Mouse (Mus musculus) E14TG2a.4 (cell line): ENCODE measurements around the gene Epb41l3.

Experiments
- H3K27me3 ChIP-seq: 2 replicates; pipeline ENCODE4 v1.6.1; 2014; ENCODE audit warnings: low read length, control low read depth; ENCODE audit not compliant: insufficient read depth
- H3K36me3 ChIP-seq: 2 replicates; pipeline ENCODE4 v1.6.1; 2014; ENCODE audit warnings: low read length, control low read depth; ENCODE audit not compliant: insufficient read depth
- H3K4me1 ChIP-seq: replicated peaks from 2 replicates; pipeline ENCODE4 v1.6.1; 2014; ENCODE audit warnings: low read depth, low read length, control low read depth
- H3K4me3 ChIP-seq: replicated peaks from 2 replicates; pipeline ENCODE4 v1.5.1; 2014; ENCODE audit warnings: mild to moderate bottlenecking, low read length
- H3K9me3 ChIP-seq: 2 replicates; pipeline ENCODE4 v1.6.1; 2014; ENCODE audit warnings: low read length, control low read depth
- CTCF ChIP-seq: conservative IDR thresholded peaks from 2 replicates; pipeline ENCODE4 v1.5.1; 2014; ENCODE audit warnings: low read length
- NANOG ChIP-seq: IDR thresholded peaks from 2 replicates; pipeline ENCODE4 v1.6.1; 2014; ENCODE audit warnings: borderline replicate concordance, low read length, mixed read lengths
- POU5F1 ChIP-seq: IDR thresholded peaks from 2 replicates; pipeline ENCODE4 v1.6.1; 2014; ENCODE audit warnings: low read length, borderline replicate concordance

The Epb41l3 gene

GRCm38 (mm10) chr17:69229451-69229850 is 154.0 kb downstream of the Epb41l3 start:
- Histone ChIP-seq H3K36me3 (no peaks in the 10 kb centered on the region), H3K27me3 (no peaks in the 10 kb centered on the region), H3K4me3 (no peak overlapping the region), H3K4me1 (peaks cover 12% of the 10 kb centered on the region), H3K9me3 (no peaks in the 10 kb centered on the region)
- no peak for TF ChIP-seq CTCF
- no peak for TF ChIP-seq POU5F1
- TF ChIP-seq NANOG = no peak

- Histone ChIP-seq H3K4me1 (peaks cover 12% of the 10 kb centered on the region), H3K4me3 (no peak overlapping the region), H3K9me3 (no peaks in the 10 kb centered on the region), H3K36me3 (no peaks in the 10 kb centered on the region), H3K27me3 (no peaks in the 10 kb centered on the region)
- no peak for TF ChIP-seq NANOG
These were observed 154.7 kb downstream of the Epb41l3 start for GRCm38 (mm10) chr17:69230131-69230621.

- H3K27me3 ChIP-seq = no peaks in the 10 kb centered on the region
- no peaks in the 10 kb centered on the region for H3K36me3 ChIP-seq
- TF ChIP-seq CTCF (no peak), POU5F1 (no peak), NANOG (no peak)
- no peak overlapping the region for H3K4me3 ChIP-seq
- peaks cover 1% of the 10 kb centered on the region; the same call in 1 of the 2 replicates for H3K4me1 ChIP-seq
- H3K9me3 ChIP-seq = no peaks in the 10 kb centered on the region
These were observed 155.9 kb downstream of the Epb41l3 start for GRCm38 (mm10) chr17:69231360-69231759.

GRCm38 (mm10) chr17:69237172-69237571 is 161.7 kb downstream of the Epb41l3 start:
- no peak overlapping the region for H3K4me3 ChIP-seq
- H3K4me1 ChIP-seq = no peaks in the 10 kb centered on the region
- H3K36me3 ChIP-seq = no peaks in the 10 kb centered on the region
- TF ChIP-seq CTCF (no peak), NANOG (no peak), POU5F1 (no peak)
- H3K27me3 ChIP-seq = no peaks in the 10 kb centered on the region
- H3K9me3 ChIP-seq = no peaks in the 10 kb centered on the region

- TF ChIP-seq POU5F1 = no peak
- TF ChIP-seq NANOG = no peak
- TF ChIP-seq CTCF = no peak
- no peaks in the 10 kb centered on the region for H3K9me3 ChIP-seq
- no peaks in the 10 kb centered on the region for H3K4me1 ChIP-seq
- H3K36me3 ChIP-seq = no peaks in the 10 kb centered on the region
- no peak overlapping the region for H3K4me3 ChIP-seq
- no peaks in the 10 kb centered on the region for H3K27me3 ChIP-seq
These were observed 163.4 kb downstream of the Epb41l3 start for GRCm38 (mm10) chr17:69238810-69239373.

GRCm38 (mm10) chr17:69239423-69239822 is 163.9 kb downstream of the Epb41l3 start:
- Histone ChIP-seq H3K4me1 (no peaks in the 10 kb centered on the region), H3K9me3 (no peaks in the 10 kb centered on the region), H3K4me3 (no peak overlapping the region), H3K27me3 (no peaks in the 10 kb centered on the region), H3K36me3 (no peaks in the 10 kb centered on the region)
- TF ChIP-seq NANOG (no peak), CTCF (no peak), POU5F1 (no peak)

GRCm38 (mm10) chr17:69255834-69256233 is 180.4 kb downstream of the Epb41l3 start:
- Histone ChIP-seq H3K4me1 (peaks cover 12% of the 10 kb centered on the region), H3K27me3 (no peaks in the 10 kb centered on the region), H3K36me3 (no peaks in the 10 kb centered on the region), H3K9me3 (peaks cover 11% of the 10 kb centered on the region), H3K4me3 (no peak overlapping the region)
- TF ChIP-seq CTCF (no peak), NANOG (no peak), POU5F1 (no peak)

GRCm38 (mm10) chr17:69256441-69256840 is 181.0 kb downstream of the Epb41l3 start:
- H3K4me1 ChIP-seq = peaks cover 12% of the 10 kb centered on the region
- peak; percentile 31 for TF ChIP-seq CTCF
- no peak for TF ChIP-seq NANOG

GRCm38 (mm10) chr17:69263810-69264565 is 188.5 kb downstream of the Epb41l3 start:
- no peaks in the 10 kb centered on the region for H3K36me3 ChIP-seq
- no peaks in the 10 kb centered on the region for H3K27me3 ChIP-seq
- TF ChIP-seq NANOG = no peak
- no peak for TF ChIP-seq POU5F1
- TF ChIP-seq CTCF = no peak
- H3K4me3 ChIP-seq = no peak overlapping the region
- H3K4me1 ChIP-seq = peaks cover 37% of the 10 kb centered on the region
- H3K9me3 ChIP-seq = peaks cover 11% of the 10 kb centered on the region

More at GRCm38 (mm10) chr17:69256441-69256840, 181.0 kb downstream of the Epb41l3 start:
- H3K4me3 ChIP-seq = no peak overlapping the region
- no peaks in the 10 kb centered on the region for H3K27me3 ChIP-seq
- H3K9me3 ChIP-seq = peaks cover 11% of the 10 kb centered on the region
- no peaks in the 10 kb centered on the region for H3K36me3 ChIP-seq
